Mouse (Mus musculus) liver, postnatal 0 days (tissue): Measurements from ENCODE around the gene Mogat1. TPM values are rescaled to one million over a fixed set of nuclear protein-coding genes. Genes with fewer than 3 reads are reported as not detected.

Experiments used
- ATAC-seq: fragments of 200-750 bp; cut with Nextera tagmentation; 2 replicates; pipeline ENCODE4 v1.8.0; 2017; ENCODE audit warnings: mild to moderate bottlenecking, moderate library complexity
- DNase-seq: peaks from one replicate; pipeline ENCODE4 v3.0.0-alpha.2; 2016
- H3K27ac ChIP-seq: fragments of 300-500 bp; sonication (generic); 2 replicates; pipeline ENCODE4 v1.5.1; 2014; ENCODE audit warnings: antibody characterized with exemption, moderate library complexity, mild to moderate bottlenecking, low read depth
- H3K27me3 ChIP-seq: fragments of 300-500 bp; sonication (generic); 2 replicates; pipeline ENCODE4 v1.6.1; 2014; ENCODE audit warnings: low read length, control low read depth, mixed read lengths; ENCODE audit not compliant: insufficient read depth
- H3K36me3 ChIP-seq: fragments of 300-500 bp; sonication (generic); replicated peaks from 2 replicates; pipeline ENCODE4 v1.6.1; 2014; ENCODE audit warnings: mild to moderate bottlenecking, control low read depth, low read length, moderate library complexity, mixed read lengths; ENCODE audit not compliant: insufficient read depth
- H3K4me1 ChIP-seq: fragments of 300-500 bp; sonication (generic); 2 replicates; pipeline ENCODE4 v1.6.1; 2014; ENCODE audit warnings: antibody characterized with exemption, mild to moderate bottlenecking, control low read depth; ENCODE audit not compliant: insufficient read depth
- H3K4me2 ChIP-seq: fragments of 300-500 bp; sonication (generic); 2 replicates; pipeline ENCODE4 v1.6.1; 2014; ENCODE audit warnings: low read depth, mild to moderate bottlenecking, low read length, moderate library complexity, mixed read lengths
- H3K4me3 ChIP-seq: fragments of 300-500 bp; sonication (generic); 2 replicates; pipeline ENCODE4 v1.5.1; 2014; ENCODE audit warnings: low read depth, low read length
- H3K9ac ChIP-seq: fragments of 300-500 bp; sonication (generic); replicated peaks from 2 replicates; pipeline ENCODE4 v1.6.1; 2014; ENCODE audit warnings: mild to moderate bottlenecking, moderate library complexity
- H3K9me3 ChIP-seq: fragments of 300-500 bp; sonication (generic); 2 replicates; pipeline ENCODE4 v1.6.1; 2016; ENCODE audit warnings: mild to moderate bottlenecking, control low read depth, low read length, mixed read lengths
- CTCF ChIP-seq: sonication (generic); IDR thresholded peaks from 2 replicates; pipeline ENCODE4 v1.5.1; 2016; ENCODE audit warnings: antibody characterized with exemption, low read depth
- EP300 ChIP-seq: IDR thresholded peaks from 2 replicates; pipeline ENCODE4 v1.6.1; 2016; ENCODE audit warnings: antibody characterized with exemption, low read depth, mild to moderate bottlenecking
- WGBS: fragments of 180-500 bp; shearing (Covaris S2); extraction: QIAGEN DNeasy Blood & Tissue Kit; methylation state at CpG from one replicate; pipeline ENCODE4 v1.1.7; 2014; ENCODE audit not compliant: insufficient replicate concordance; 5-methylcytosine and 5-hydroxymethylcytosine counted together
- polyA plus RNA-seq: library from polyadenylated mRNA; unstranded; fragments of >200 nt; fragmentation: Nextera tagmentation; extraction: Ambion mirVana; gene quantifications from 2 replicates; pipeline ENCODE4 v1.2.1, GENCODE M21; 2015

Gene Mogat1
- polyA plus RNA-seq, 1 experiment from 2014 or later, result not detected

- TF ChIP-seq EP300 (no peak), CTCF (no peak)
- ATAC-seq, result no peak
- 81% methylated on average over 9 of the region's 9 CpGs for WGBS
- H3K4me1 ChIP-seq, result no peaks in the 10 kb centered on the region
- no peak overlapping the region for H3K9ac ChIP-seq
- no peak overlapping the region for H3K4me2 ChIP-seq
- H3K27ac ChIP-seq, result no peak overlapping the region
- H3K27me3 ChIP-seq, result no peaks in the 10 kb centered on the region
- no peaks in the 10 kb centered on the region for H3K36me3 ChIP-seq
- no peak for DNase-seq
- H3K4me3 ChIP-seq, result no peak overlapping the region
- no peaks in the 10 kb centered on the region for H3K9me3 ChIP-seq
Observed at GRCm38 (mm10) chr1:78546258-78546657, 35.5 kb downstream of the Mogat1 start.

GRCm38 (mm10) chr1:78548961-78549360, 38.2 kb downstream of the Mogat1 start:
- WGBS, result 54% methylated on average over 6 of the region's 6 CpGs
- H3K4me2 ChIP-seq, result no peak overlapping the region
- ATAC-seq (no peak), DNase-seq (no peak)
- H3K9me3 ChIP-seq, result no peaks in the 10 kb centered on the region
- no peak overlapping the region for H3K9ac ChIP-seq
- TF ChIP-seq CTCF, result no peak
- TF ChIP-seq EP300, result no peak
- no peaks in the 10 kb centered on the region for H3K4me1 ChIP-seq
- H3K36me3 ChIP-seq, result no peaks in the 10 kb centered on the region
- H3K27ac ChIP-seq, result no peak overlapping the region
- H3K27me3 ChIP-seq, result no peaks in the 10 kb centered on the region
- no peak overlapping the region for H3K4me3 ChIP-seq

GRCm38 (mm10) chr1:78554012-78554666, 43.3 kb downstream of the Mogat1 start:
- no peaks in the 10 kb centered on the region for H3K27me3 ChIP-seq
- TF ChIP-seq CTCF, result no peak
- no peak for TF ChIP-seq EP300
- no peak for ATAC-seq
- no peak overlapping the region for H3K27ac ChIP-seq
- no peaks in the 10 kb centered on the region for H3K4me1 ChIP-seq
- DNase-seq, result no peak
- WGBS, result 47% methylated on average over 8 of the region's 8 CpGs
- H3K4me2 ChIP-seq, result no peak overlapping the region
- H3K4me3 ChIP-seq, result no peak overlapping the region
- no peak overlapping the region for H3K9ac ChIP-seq
- H3K9me3 ChIP-seq, result no peaks in the 10 kb centered on the region
- no peaks in the 10 kb centered on the region for H3K36me3 ChIP-seq

GRCm38 (mm10) chr1:78566963-78567362, 56.2 kb downstream of the Mogat1 start:
- Histone ChIP-seq H3K4me3 (no peak overlapping the region), H3K9ac (no peak overlapping the region), H3K27ac (no peak overlapping the region), H3K9me3 (peaks cover 2% of the 10 kb centered on the region; the same call in 1 of the 2 replicates), H3K27me3 (no peaks in the 10 kb centered on the region), H3K36me3 (no peaks in the 10 kb centered on the region), H3K4me2 (no peak overlapping the region), H3K4me1 (0 out of 2 replicates have a peak, but pooled peaks cover 2% of the 10 kb centered on the region)
- DNase-seq, result no peak
- WGBS, result 76% methylated on average over 2 of the region's 2 CpGs
- TF ChIP-seq EP300 (no peak), CTCF (no peak)
- ATAC-seq, result no peak

GRCm38 (mm10) chr1:78567421-78567820, 56.6 kb downstream of the Mogat1 start:
- 48% methylated on average over 6 of the region's 6 CpGs for WGBS
- Histone ChIP-seq H3K4me3 (no peak overlapping the region), H3K27ac (peak overlapping the region; percentile 51; the same call in 1 of the 2 replicates)

GRCm38 (mm10) chr1:78567834-78568507, 57.2 kb downstream of the Mogat1 start:
- Histone ChIP-seq H3K27ac (peak overlapping the region; percentile 51; the same call in 1 of the 2 replicates), H3K4me3 (no peak overlapping the region), H3K36me3 (no peaks in the 10 kb centered on the region), H3K9ac (no peak overlapping the region), H3K9me3 (peaks cover 2% of the 10 kb centered on the region; the same call in 1 of the 2 replicates), H3K4me2 (no peak overlapping the region), H3K27me3 (no peaks in the 10 kb centered on the region), H3K4me1 (0 out of 2 replicates have a peak, but pooled peaks cover 2% of the 10 kb centered on the region)
- no peak for TF ChIP-seq CTCF
- no peak for TF ChIP-seq EP300
- ATAC-seq (peak; percentile 94), DNase-seq (peak; percentile 53)
- WGBS, result 46% methylated on average over 8 of the region's 8 CpGs

More at GRCm38 (mm10) chr1:78567421-78567820, 56.6 kb downstream of the Mogat1 start:
- no peak overlapping the region for H3K4me2 ChIP-seq
- no peaks in the 10 kb centered on the region for H3K27me3 ChIP-seq
- ATAC-seq (no peak), DNase-seq (no peak)
- peaks cover 2% of the 10 kb centered on the region; the same call in 1 of the 2 replicates for H3K9me3 ChIP-seq
- 0 out of 2 replicates have a peak, but pooled peaks cover 2% of the 10 kb centered on the region for H3K4me1 ChIP-seq
- H3K9ac ChIP-seq, result no peak overlapping the region
- TF ChIP-seq CTCF (no peak), EP300 (no peak)
- no peaks in the 10 kb centered on the region for H3K36me3 ChIP-seq
